Mouse (Mus musculus): ENCODE results near the gene Mtpn. TPM values are rescaled to one million over a fixed set of nuclear protein-coding genes. Genes with fewer than 3 reads are reported as not detected.

The Mtpn gene
- polyA plus RNA-seq, 1 experiment = 175 TPM

GRCm38 (mm10) chr6:35540377-35540776, 689 bp upstream of the Mtpn start:
- no peak overlapping the region for H3K4me3 ChIP-seq (ENCODE audit: low read depth, low read length)
- H3K36me3 ChIP-seq (ENCODE audit: control insufficient read depth, insufficient read depth, low read length, poor library complexity, severe bottlenecking) = no peaks in the 10 kb centered on the region; the same call in 1 of the 2 replicates
- no peaks in the 10 kb centered on the region for H3K4me1 ChIP-seq (ENCODE audit: control insufficient read depth, insufficient read depth, low read length)
- TF ChIP-seq CTCF (IDR thresholded peaks at IDR 0.05; ENCODE audit: low read depth, low read length) (no peak), POLR2A (IDR thresholded peaks at IDR 0.05; ENCODE audit: insufficient read depth, low read length) (no peak), EP300 (IDR thresholded peaks at IDR 0.05; ENCODE audit: insufficient read depth, low read depth, low read length) (no peak)
- no peak overlapping the region for H3K9ac ChIP-seq (ENCODE audit: low read depth, poor library complexity, severe bottlenecking)
- no peak overlapping the region for H3K27ac ChIP-seq (ENCODE audit: insufficient read depth, low read length)
- no peaks in the 10 kb centered on the region for H3K9me3 ChIP-seq (replicated peaks; ENCODE audit: control insufficient read depth, insufficient read depth, low read length, poor library complexity, severe bottlenecking)
- H3K27me3 ChIP-seq (ENCODE audit: control insufficient read depth, insufficient read depth, low read length, poor library complexity, severe bottlenecking) = no peaks in the 10 kb centered on the region

GRCm38 (mm10) chr6:35538757-35539303, 858 bp downstream of the Mtpn start:
- no peak overlapping the region for H3K27ac ChIP-seq (ENCODE audit: insufficient read depth, low read length)
- peak overlapping the region; percentile 87 for H3K4me3 ChIP-seq (ENCODE audit: low read depth, low read length)
- H3K36me3 ChIP-seq (ENCODE audit: control insufficient read depth, insufficient read depth, low read length, poor library complexity, severe bottlenecking) = peaks cover 3% of the 10 kb centered on the region; the same call in 1 of the 2 replicates
- no peaks in the 10 kb centered on the region for H3K4me1 ChIP-seq (ENCODE audit: control insufficient read depth, insufficient read depth, low read length)
- no peaks in the 10 kb centered on the region for H3K9me3 ChIP-seq (replicated peaks; ENCODE audit: control insufficient read depth, insufficient read depth, low read length, poor library complexity, severe bottlenecking)
- H3K9ac ChIP-seq (ENCODE audit: low read depth, poor library complexity, severe bottlenecking) = peak overlapping the region; percentile 72
- no peak for TF ChIP-seq CTCF (IDR thresholded peaks at IDR 0.05; ENCODE audit: low read depth, low read length)
- TF ChIP-seq POLR2A (IDR thresholded peaks at IDR 0.05; ENCODE audit: insufficient read depth, low read length) = no peak
- TF ChIP-seq EP300 (IDR thresholded peaks at IDR 0.05; ENCODE audit: insufficient read depth, low read depth, low read length) = no peak
- H3K27me3 ChIP-seq (ENCODE audit: control insufficient read depth, insufficient read depth, low read length, poor library complexity, severe bottlenecking) = no peaks in the 10 kb centered on the region

- no peak overlapping the region for H3K4me3 ChIP-seq (ENCODE audit: low read depth, low read length)
- H3K9me3 ChIP-seq (replicated peaks; ENCODE audit: control insufficient read depth, insufficient read depth, low read length, poor library complexity, severe bottlenecking) = no peaks in the 10 kb centered on the region
- peaks cover 3% of the 10 kb centered on the region; the same call in 1 of the 2 replicates for H3K36me3 ChIP-seq (ENCODE audit: control insufficient read depth, insufficient read depth, low read length, poor library complexity, severe bottlenecking)
- no peaks in the 10 kb centered on the region for H3K27me3 ChIP-seq (ENCODE audit: control insufficient read depth, insufficient read depth, low read length, poor library complexity, severe bottlenecking)
- H3K27ac ChIP-seq (ENCODE audit: insufficient read depth, low read length) = no peak overlapping the region
- no peaks in the 10 kb centered on the region for H3K4me1 ChIP-seq (ENCODE audit: control insufficient read depth, insufficient read depth, low read length)
- TF ChIP-seq EP300 (IDR thresholded peaks at IDR 0.05; ENCODE audit: insufficient read depth, low read depth, low read length) (no peak), CTCF (IDR thresholded peaks at IDR 0.05; ENCODE audit: low read depth, low read length) (no peak), POLR2A (IDR thresholded peaks at IDR 0.05; ENCODE audit: insufficient read depth, low read length) (no peak)
- H3K9ac ChIP-seq (ENCODE audit: low read depth, poor library complexity, severe bottlenecking) = no peak overlapping the region
These were observed 3.7 kb downstream of the Mtpn start for GRCm38 (mm10) chr6:35536021-35536420.

- no peak overlapping the region for H3K27ac ChIP-seq (ENCODE audit: insufficient read depth, low read length)
- H3K4me3 ChIP-seq (ENCODE audit: low read depth, low read length) = no peak overlapping the region
- no peaks in the 10 kb centered on the region for H3K9me3 ChIP-seq (replicated peaks; ENCODE audit: control insufficient read depth, insufficient read depth, low read length, poor library complexity, severe bottlenecking)
- TF ChIP-seq EP300 (IDR thresholded peaks at IDR 0.05; ENCODE audit: insufficient read depth, low read depth, low read length) (no peak), CTCF (IDR thresholded peaks at IDR 0.05; ENCODE audit: low read depth, low read length) (no peak), POLR2A (IDR thresholded peaks at IDR 0.05; ENCODE audit: insufficient read depth, low read length) (no peak)
- H3K9ac ChIP-seq (ENCODE audit: low read depth, poor library complexity, severe bottlenecking) = no peak overlapping the region
- H3K27me3 ChIP-seq (ENCODE audit: control insufficient read depth, insufficient read depth, low read length, poor library complexity, severe bottlenecking) = no peaks in the 10 kb centered on the region
- H3K36me3 ChIP-seq (ENCODE audit: control insufficient read depth, insufficient read depth, low read length, poor library complexity, severe bottlenecking) = peaks cover 13% of the 10 kb centered on the region
- H3K4me1 ChIP-seq (ENCODE audit: control insufficient read depth, insufficient read depth, low read length) = no peaks in the 10 kb centered on the region
These were observed 26.3 kb downstream of the Mtpn start for GRCm38 (mm10) chr6:35513362-35513761.

- Histone ChIP-seq H3K4me3 (ENCODE audit: low read depth, low read length) (no peak overlapping the region), H3K4me1 (ENCODE audit: control insufficient read depth, insufficient read depth, low read length) (no peaks in the 10 kb centered on the region), H3K27ac (ENCODE audit: insufficient read depth, low read length) (no peak overlapping the region), H3K9ac (ENCODE audit: low read depth, poor library complexity, severe bottlenecking) (no peak overlapping the region), H3K9me3 (replicated peaks; ENCODE audit: control insufficient read depth, insufficient read depth, low read length, poor library complexity, severe bottlenecking) (no peaks in the 10 kb centered on the region), H3K27me3 (ENCODE audit: control insufficient read depth, insufficient read depth, low read length, poor library complexity, severe bottlenecking) (no peaks in the 10 kb centered on the region), H3K36me3 (ENCODE audit: control insufficient read depth, insufficient read depth, low read length, poor library complexity, severe bottlenecking) (no peaks in the 10 kb centered on the region; the same call in 1 of the 2 replicates)
- TF ChIP-seq EP300 (IDR thresholded peaks at IDR 0.05; ENCODE audit: insufficient read depth, low read depth, low read length) (no peak), CTCF (IDR thresholded peaks at IDR 0.05; ENCODE audit: low read depth, low read length) (no peak), POLR2A (IDR thresholded peaks at IDR 0.05; ENCODE audit: insufficient read depth, low read length) (no peak)
These were observed 34.9 kb downstream of the Mtpn start for GRCm38 (mm10) chr6:35504781-35505180.

- Histone ChIP-seq H3K27me3 (ENCODE audit: control insufficient read depth, insufficient read depth, low read length, poor library complexity, severe bottlenecking) (no peaks in the 10 kb centered on the region), H3K9ac (ENCODE audit: low read depth, poor library complexity, severe bottlenecking) (no peak overlapping the region), H3K4me1 (ENCODE audit: control insufficient read depth, insufficient read depth, low read length) (no peaks in the 10 kb centered on the region), H3K4me3 (ENCODE audit: low read depth, low read length) (no peak overlapping the region), H3K9me3 (replicated peaks; ENCODE audit: control insufficient read depth, insufficient read depth, low read length, poor library complexity, severe bottlenecking) (no peaks in the 10 kb centered on the region), H3K36me3 (ENCODE audit: control insufficient read depth, insufficient read depth, low read length, poor library complexity, severe bottlenecking) (no peaks in the 10 kb centered on the region; the same call in 1 of the 2 replicates), H3K27ac (ENCODE audit: insufficient read depth, low read length) (no peak overlapping the region)
- TF ChIP-seq CTCF (IDR thresholded peaks at IDR 0.05; ENCODE audit: low read depth, low read length) (no peak), EP300 (IDR thresholded peaks at IDR 0.05; ENCODE audit: insufficient read depth, low read depth, low read length) (no peak), POLR2A (IDR thresholded peaks at IDR 0.05; ENCODE audit: insufficient read depth, low read length) (no peak)
These were observed 36.8 kb downstream of the Mtpn start for GRCm38 (mm10) chr6:35502904-35503303.
